Mouse (Mus musculus) MEL (cell line): ENCODE measurements around the gene Cxcr5. TPM values are rescaled to one million over a fixed set of nuclear protein-coding genes. Genes with fewer than 3 reads are reported as not detected.

Experiments
- DNase-seq: peaks from one replicate; pipeline ENCODE4 v3.0.0; 2011; ENCODE audit warnings: low read depth, low spot score
- H3K27ac ChIP-seq: 2 replicates; pipeline ENCODE4 v1.5.1; 2012; ENCODE audit warnings: low read depth, mild to moderate bottlenecking, control low read depth, low read length, moderate library complexity; ENCODE audit not compliant: control insufficient read depth
- H3K27me3 ChIP-seq, 2 experiments: fragments of 150-350 bp in 1 of 2; sonication (generic) in 1 of 2; 2 replicates each; pipeline ENCODE4 v1.6.1; 2012; ENCODE audit warnings: low read length in 2 of 2, mild to moderate bottlenecking in 2 of 2, improper control_type of control experiment in 1 of 2, moderate library complexity in 1 of 2; ENCODE audit not compliant: insufficient read depth in 2 of 2, control insufficient read depth in 1 of 2
- H3K36me3 ChIP-seq, 2 experiments: 2 replicates each; pipeline ENCODE4 v1.6.1; 2012 to 2014; ENCODE audit warnings: low read length in 2 of 2, improper control_type of control experiment in 1 of 2, inconsistent platforms in 1 of 2, mild to moderate bottlenecking in 1 of 2; ENCODE audit not compliant: insufficient read depth in 2 of 2, control insufficient read depth in 1 of 2
- H3K4me1 ChIP-seq, 2 experiments: fragments of 150-350 bp in 1 of 2; sonication (generic) in 1 of 2; 2 replicates each; pipeline ENCODE4 v1.6.1; 2012; ENCODE audit warnings: low read length in 2 of 2, improper control_type of control experiment in 1 of 2, mild to moderate bottlenecking in 1 of 2; ENCODE audit not compliant: insufficient read depth in 2 of 2, control insufficient read depth in 1 of 2
- H3K4me3 ChIP-seq, 2 experiments: fragments of 150-350 bp in 1 of 2; sonication (generic) in 1 of 2; 2 replicates each; pipeline ENCODE4 v1.5.1; 2012; ENCODE audit warnings: low read depth in 2 of 2, low read length in 2 of 2, mild to moderate bottlenecking in 2 of 2, moderate library complexity in 2 of 2, control low read depth in 1 of 2, improper control_type of control experiment in 1 of 2; ENCODE audit not compliant: control insufficient read depth in 1 of 2, insufficient read depth in 1 of 2
- H3K79me2 ChIP-seq: 2 replicates; pipeline ENCODE4 v1.6.1; 2012; ENCODE audit warnings: mild to moderate bottlenecking, low read length, moderate library complexity; ENCODE audit not compliant: control insufficient read depth, poor library complexity, insufficient read depth
- H3K9ac ChIP-seq: 2 replicates; pipeline ENCODE4 v1.6.1; 2012; ENCODE audit warnings: low read depth, mild to moderate bottlenecking, control low read depth, low read length, moderate library complexity; ENCODE audit not compliant: control insufficient read depth, poor library complexity, severe bottlenecking
- H3K9me3 ChIP-seq: fragments of 150-350 bp; sonication (generic); replicated peaks from 2 replicates; pipeline ENCODE4 v1.6.1; 2012; ENCODE audit warnings: mild to moderate bottlenecking, low read length, improper control_type of control experiment, moderate library complexity; ENCODE audit not compliant: insufficient read depth
- CHD1 ChIP-seq: IDR thresholded peaks from 2 replicates; pipeline ENCODE4 v1.6.1; 2012; ENCODE audit warnings: low read depth, mild to moderate bottlenecking, inconsistent platforms, low read length, improper control_type of control experiment
- CTCF ChIP-seq, 3 experiments: IDR thresholded peaks in 2 of 3; conservative IDR thresholded peaks in 1 of 3; 2 replicates each; pipeline ENCODE4 v1.5.1; 2011 to 2012; ENCODE audit warnings: low read length in 3 of 3, low read depth in 2 of 3, mild to moderate bottlenecking in 2 of 3, improper control_type of control experiment in 1 of 3, inconsistent platforms in 1 of 3, mixed read lengths in 1 of 3, moderate library complexity in 1 of 3; ENCODE audit not compliant: control insufficient read depth in 1 of 3, insufficient read depth in 1 of 3, poor library complexity in 1 of 3, severe bottlenecking in 1 of 3
- E2F4 ChIP-seq: IDR thresholded peaks from 2 replicates; pipeline ENCODE4 v1.6.1; 2011; ENCODE audit warnings: low read depth, low read length, improper control_type of control experiment, borderline replicate concordance
- EP300 ChIP-seq, 2 experiments: IDR thresholded peaks; 2 replicates each; pipeline ENCODE4 v1.6.1; 2011; ENCODE audit warnings: improper control_type of control experiment in 2 of 2, low read length in 2 of 2, low read depth in 1 of 2, mild to moderate bottlenecking in 1 of 2
- ETS1 ChIP-seq: IDR thresholded peaks from 2 replicates; pipeline ENCODE4 v1.6.1; 2012; ENCODE audit warnings: low read depth, mild to moderate bottlenecking, inconsistent platforms, low read length, improper control_type of control experiment, moderate library complexity
- GABPA ChIP-seq: IDR thresholded peaks from 2 replicates; pipeline ENCODE4 v1.6.1; 2012; ENCODE audit warnings: low read depth, mild to moderate bottlenecking, inconsistent platforms, low read length, improper control_type of control experiment, moderate library complexity
- HCFC1 ChIP-seq: IDR thresholded peaks from 2 replicates; pipeline ENCODE4 v1.6.1; 2012; ENCODE audit warnings: low read depth, mild to moderate bottlenecking, inconsistent platforms, low read length, improper control_type of control experiment, moderate library complexity
- KAT2A ChIP-seq: conservative IDR thresholded peaks from 2 replicates; pipeline ENCODE4 v1.6.1; 2012; ENCODE audit warnings: low read depth, low read length, improper control_type of control experiment, inconsistent platforms
- MAFK ChIP-seq: IDR thresholded peaks from 2 replicates; pipeline ENCODE4 v1.6.1; 2011; ENCODE audit warnings: low read depth, mild to moderate bottlenecking, low read length, improper control_type of control experiment, borderline replicate concordance
- MAX ChIP-seq: IDR thresholded peaks from 2 replicates; pipeline ENCODE4 v1.6.1; 2011; ENCODE audit warnings: low read length, improper control_type of control experiment
- MAZ ChIP-seq: IDR thresholded peaks from 2 replicates; pipeline ENCODE4 v1.6.1; 2012; ENCODE audit warnings: low read depth, mild to moderate bottlenecking, inconsistent platforms, low read length, improper control_type of control experiment
- MEF2A ChIP-seq: IDR thresholded peaks from 2 replicates; pipeline ENCODE4 v1.6.1; 2014; ENCODE audit warnings: low read depth, mild to moderate bottlenecking, inconsistent platforms, low read length, improper control_type of control experiment; ENCODE audit not compliant: poor library complexity, insufficient replicate concordance, severe bottlenecking; ENCODE audit errors: extremely low read depth
- MXI1 ChIP-seq: IDR thresholded peaks from 2 replicates; pipeline ENCODE4 v1.6.1; 2011; ENCODE audit warnings: mild to moderate bottlenecking, low read depth, low read length, improper control_type of control experiment
- MYB ChIP-seq: IDR thresholded peaks from 2 replicates; pipeline ENCODE4 v1.6.1; 2011; ENCODE audit warnings: mild to moderate bottlenecking, low read depth, low read length, improper control_type of control experiment
- MYC ChIP-seq: IDR thresholded peaks from 2 replicates; pipeline ENCODE4 v1.6.1; 2011; ENCODE audit warnings: low read depth, mild to moderate bottlenecking, low read length, improper control_type of control experiment, moderate library complexity
- NELFE ChIP-seq: IDR thresholded peaks from 2 replicates; pipeline ENCODE4 v1.6.1; 2011; ENCODE audit warnings: low read depth, low read length, improper control_type of control experiment
- NRF1 ChIP-seq: IDR thresholded peaks from 2 replicates; pipeline ENCODE4 v1.6.1; 2014; ENCODE audit warnings: low read depth, mild to moderate bottlenecking, inconsistent platforms, low read length, improper control_type of control experiment, moderate library complexity; ENCODE audit not compliant: poor library complexity, insufficient read depth, severe bottlenecking
- POLR2A ChIP-seq, 2 experiments: IDR thresholded peaks; 2 replicates each; pipeline ENCODE4 v1.6.1; 2011 to 2012; ENCODE audit warnings: low read length in 2 of 2, mild to moderate bottlenecking in 2 of 2, control low read depth in 1 of 2, improper control_type of control experiment in 1 of 2, low read depth in 1 of 2, moderate library complexity in 1 of 2; ENCODE audit not compliant: control insufficient read depth in 1 of 2, insufficient read depth in 1 of 2, poor library complexity in 1 of 2
- POLR2AphosphoS2 ChIP-seq: IDR thresholded peaks from 2 replicates; pipeline ENCODE4 v1.6.1; 2011; ENCODE audit warnings: low read length, improper control_type of control experiment
- RAD21 ChIP-seq: IDR thresholded peaks from 2 replicates; pipeline ENCODE4 v1.6.1; 2011; ENCODE audit warnings: mild to moderate bottlenecking, low read depth, low read length, improper control_type of control experiment
- TAL1 ChIP-seq: IDR thresholded peaks from 2 replicates; pipeline ENCODE4 v1.6.1; 2012; ENCODE audit warnings: mild to moderate bottlenecking, inconsistent platforms, low read length, moderate library complexity, mixed read lengths
- TBP ChIP-seq: IDR thresholded peaks from 2 replicates; pipeline ENCODE4 v1.8.0; 2011; ENCODE audit warnings: low read depth, low read length, improper control_type of control experiment
- TCF12 ChIP-seq: IDR thresholded peaks from 2 replicates; pipeline ENCODE4 v1.6.1; 2014; ENCODE audit warnings: low read depth, mild to moderate bottlenecking, inconsistent platforms, low read length, improper control_type of control experiment, moderate library complexity
- UBTF ChIP-seq: IDR thresholded peaks from 2 replicates; pipeline ENCODE4 v1.6.1; 2012; ENCODE audit warnings: low read depth, mild to moderate bottlenecking, inconsistent platforms, low read length, improper control_type of control experiment, moderate library complexity, borderline replicate concordance; ENCODE audit not compliant: insufficient read depth
- USF1 ChIP-seq: IDR thresholded peaks from 2 replicates; pipeline ENCODE4 v1.6.1; 2014; ENCODE audit warnings: low read depth, mild to moderate bottlenecking, inconsistent platforms, low read length, improper control_type of control experiment, moderate library complexity
- ZC3H11A ChIP-seq: IDR thresholded peaks from 2 replicates; pipeline ENCODE4 v1.6.1; 2012; ENCODE audit warnings: low read depth, mild to moderate bottlenecking, inconsistent platforms, low read length, improper control_type of control experiment
- ZKSCAN1 ChIP-seq: IDR thresholded peaks from 2 replicates; pipeline ENCODE4 v1.6.1; 2012; ENCODE audit warnings: low read depth, mild to moderate bottlenecking, inconsistent platforms, low read length, improper control_type of control experiment, moderate library complexity
- polyA plus RNA-seq, 2 experiments: library from polyadenylated mRNA; stranded (reverse) in 1 of 2; unstranded in 1 of 2; fragments of >175 nt in 1 of 2; fragments of >200 nt in 1 of 2; gene quantifications; 2 replicates each; pipeline versions ENCODE4 v1.2.1 to v1.2.4; 2012; ENCODE audit warnings: low replicate concordance in 2 of 2, low read depth in 1 of 2; ENCODE audit not compliant: insufficient read length in 2 of 2, insufficient read depth in 1 of 2, missing spikeins in 1 of 2
- total RNA-seq: library from RNA; depleted of rRNA; stranded (reverse); fragments of 300-350 nt; gene quantifications from 2 replicates; pipeline ENCODE4 v1.2.3, GENCODE M21; 2012

The Cxcr5 gene
- total and polyA plus RNA-seq, 3 experiments: 0.18 TPM; not detected in 2

DNA sequence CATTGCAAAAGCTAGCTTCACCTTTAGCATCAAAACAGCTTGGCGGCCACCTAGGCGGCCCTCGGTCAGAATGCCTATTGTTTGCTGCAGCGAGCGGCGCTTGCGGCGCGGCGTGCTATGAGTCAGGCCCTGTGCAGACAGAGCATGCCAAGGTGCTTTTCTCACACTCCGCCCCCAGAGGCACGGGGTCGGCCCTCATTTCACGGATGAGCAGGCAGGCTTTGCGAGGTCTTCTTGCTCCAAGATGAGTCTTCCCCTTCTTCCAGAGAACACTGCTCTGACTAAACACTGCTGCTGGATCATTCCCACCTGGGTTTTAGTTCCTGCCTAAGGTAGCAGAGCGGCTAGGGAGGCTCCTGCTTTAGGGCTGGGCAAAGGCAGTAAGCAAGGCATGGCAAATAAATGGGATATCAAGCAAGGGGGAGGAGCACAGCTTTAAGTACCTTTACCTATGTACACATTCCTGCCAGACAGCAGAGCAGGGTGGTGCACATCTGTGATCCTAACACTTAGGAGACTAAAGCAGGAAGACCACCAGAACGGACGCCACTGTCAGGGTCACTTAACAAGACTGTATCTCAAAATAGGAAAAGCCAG lies 37.3 kb upstream of the Cxcr5 start:
- H3K4me1 ChIP-seq: peaks cover 4 to 5% of the 10 kb centered on the region in 2 experiments; a peak in 2 of 4 replicates
- H3K4me3 ChIP-seq: no peak overlapping the region
- H3K79me2 ChIP-seq: peaks cover 12% of the 10 kb centered on the region
- no peak for DNase-seq
- H3K27ac ChIP-seq: no peak overlapping the region
- H3K27me3 ChIP-seq: no peaks in the 10 kb centered on the region
- TF ChIP-seq TAL1 (no peak), CTCF (IDR thresholded peaks at IDR 0.05 in 2 of 3, conservative IDR thresholded peaks at IDR 0.05 in 1 of 3; ENCODE audit: control insufficient read depth in 1 of 3, insufficient read depth in 1 of 3, low read depth in 2 of 3, low read length in 3 of 3, poor library complexity in 1 of 3, severe bottlenecking in 1 of 3) (no peak), CHD1 (no peak), MAFK (no peak), NELFE (no peak), UBTF (no peak), MEF2A (no peak), MXI1 (no peak), KAT2A (no peak), ZC3H11A (no peak), RAD21 (no peak), TBP (no peak), GABPA (no peak), MYB (no peak), MYC (no peak), USF1 (no peak), POLR2AphosphoS2 (no peak), MAX (no peak), EP300 (IDR thresholded peaks at IDR 0.05; ENCODE audit: low read depth in 1 of 2, low read length in 2 of 2) (no peak)
- TF ChIP-seq, all 39 proteins: peak for 0
- H3K9me3 ChIP-seq: no peaks in the 10 kb centered on the region
- H3K9ac ChIP-seq: no peak overlapping the region
- H3K36me3 ChIP-seq: peaks cover 0 to 6% of the 10 kb centered on the region in 2 experiments; a peak in 2 of 4 replicates

DNA sequence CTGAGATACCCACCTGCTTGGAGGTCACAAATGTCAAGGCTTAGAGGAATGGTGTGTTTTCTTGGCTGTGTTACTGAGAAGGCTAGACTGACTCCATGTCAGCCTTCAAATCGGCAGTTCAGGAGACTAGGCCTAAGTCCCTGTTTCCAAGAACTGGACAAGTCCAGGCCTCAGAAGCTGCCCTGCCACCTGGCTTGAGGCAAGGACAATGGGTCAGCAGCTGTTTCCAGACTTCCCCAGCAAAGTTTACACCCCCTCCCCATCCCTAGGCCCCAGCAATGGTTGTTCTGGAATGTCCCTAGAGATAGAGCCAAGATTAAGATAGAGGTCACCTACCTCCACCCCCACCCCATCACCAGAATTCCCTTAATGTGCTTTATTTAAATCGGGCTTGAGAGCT lies 36.1 kb upstream of the Cxcr5 start:
- no peaks in the 10 kb centered on the region for H3K27me3 ChIP-seq
- peaks cover under 1 to 3% of the 10 kb centered on the region in 2 experiments; a peak in 2 of 4 replicates for H3K4me1 ChIP-seq
- H3K9ac ChIP-seq: no peak overlapping the region
- H3K9me3 ChIP-seq: no peaks in the 10 kb centered on the region
- peaks cover 0 to 3% of the 10 kb centered on the region in 2 experiments; a peak in 2 of 4 replicates for H3K36me3 ChIP-seq
- no peak overlapping the region for H3K27ac ChIP-seq
- no peak overlapping the region for H3K4me3 ChIP-seq
- TF ChIP-seq POLR2A (IDR thresholded peaks at IDR 0.05; ENCODE audit: control insufficient read depth in 1 of 2, insufficient read depth in 1 of 2, low read depth in 1 of 2, low read length in 2 of 2, poor library complexity in 1 of 2): no peak
- no peak for TF ChIP-seq TBP
- TF ChIP-seq MYC: no peak
- TF ChIP-seq MYB: no peak
- TF ChIP-seq NRF1: no peak
- TF ChIP-seq HCFC1: no peak
- TF ChIP-seq POLR2AphosphoS2: no peak
- TF ChIP-seq TCF12: no peak
- no peak for TF ChIP-seq E2F4
- no peak for TF ChIP-seq CTCF (IDR thresholded peaks at IDR 0.05 in 2 of 3, conservative IDR thresholded peaks at IDR 0.05 in 1 of 3; ENCODE audit: control insufficient read depth in 1 of 3, insufficient read depth in 1 of 3, low read depth in 2 of 3, low read length in 3 of 3, poor library complexity in 1 of 3, severe bottlenecking in 1 of 3)
- no peak for TF ChIP-seq NELFE
- TF ChIP-seq ETS1: no peak
- no peak for TF ChIP-seq TAL1
- no peak for TF ChIP-seq MAZ
- TF ChIP-seq ZKSCAN1: no peak
- no peak for DNase-seq
- peaks cover under 1% of the 10 kb centered on the region for H3K79me2 ChIP-seq
